Mouse (Mus musculus) forebrain, embryonic 10.5 days (tissue): ENCODE data around the gene Hist1h2ac. TPM values are rescaled to one million over a fixed set of nuclear protein-coding genes. Genes with fewer than 3 reads are reported as not detected.
"Not testable (repeated sequence)": the region's sequence is repeated elsewhere in the genome, so short reads cannot be mapped to it uniquely, and the experiment has no call there.

Experiments
- DNase-seq: peaks from one replicate; pipeline ENCODE4 v3.0.0-alpha.2; 2017; ENCODE audit warnings: low spot score; ENCODE audit errors: extremely low spot score
- H3K27ac ChIP-seq: fragments of 300-500 bp; sonication (generic); 2 replicates; pipeline ENCODE4 v1.5.1; 2016; ENCODE audit warnings: mild to moderate bottlenecking
- H3K27me3 ChIP-seq: fragments of 300-500 bp; sonication (generic); 2 replicates; pipeline ENCODE4 v1.6.1; 2016; ENCODE audit warnings: mild to moderate bottlenecking; ENCODE audit not compliant: poor library complexity, severe bottlenecking
- H3K36me3 ChIP-seq: fragments of 300-500 bp; sonication (generic); replicated peaks from 2 replicates; pipeline ENCODE4 v1.6.1; 2016; ENCODE audit warnings: mild to moderate bottlenecking, moderate library complexity
- H3K4me1 ChIP-seq: fragments of 300-500 bp; sonication (generic); 2 replicates; pipeline ENCODE4 v1.6.1; 2016
- H3K4me3 ChIP-seq: fragments of 300-500 bp; sonication (generic); 2 replicates; pipeline ENCODE4 v1.5.1; 2016; ENCODE audit warnings: mild to moderate bottlenecking, moderate library complexity
- H3K9me3 ChIP-seq: fragments of 300-500 bp; sonication (generic); 2 replicates; pipeline ENCODE4 v1.6.1; 2016; ENCODE audit warnings: mild to moderate bottlenecking, moderate library complexity
- WGBS: fragments of 180-500 bp; shearing (Covaris S2); methylation state at CpG from one replicate; pipeline ENCODE4 v1.1.7; 2016; 5-methylcytosine and 5-hydroxymethylcytosine counted together
- microRNA-seq: library from miRNA; unstranded; fragments of <30 nt; microRNA quantifications from one replicate; pipeline ENCODE4, GENCODE M21; 2017
- polyA plus RNA-seq: library from polyadenylated mRNA; unstranded; fragments of >200 nt; fragmentation: Nextera tagmentation; extraction: Ambion mirVana; gene quantifications from 2 replicates; pipeline ENCODE4 v1.2.1, GENCODE M21; 2016

The Hist1h2ac gene
- polyA plus RNA-seq, 1 experiment from 2014 or later: 1.1 TPM

DNA sequence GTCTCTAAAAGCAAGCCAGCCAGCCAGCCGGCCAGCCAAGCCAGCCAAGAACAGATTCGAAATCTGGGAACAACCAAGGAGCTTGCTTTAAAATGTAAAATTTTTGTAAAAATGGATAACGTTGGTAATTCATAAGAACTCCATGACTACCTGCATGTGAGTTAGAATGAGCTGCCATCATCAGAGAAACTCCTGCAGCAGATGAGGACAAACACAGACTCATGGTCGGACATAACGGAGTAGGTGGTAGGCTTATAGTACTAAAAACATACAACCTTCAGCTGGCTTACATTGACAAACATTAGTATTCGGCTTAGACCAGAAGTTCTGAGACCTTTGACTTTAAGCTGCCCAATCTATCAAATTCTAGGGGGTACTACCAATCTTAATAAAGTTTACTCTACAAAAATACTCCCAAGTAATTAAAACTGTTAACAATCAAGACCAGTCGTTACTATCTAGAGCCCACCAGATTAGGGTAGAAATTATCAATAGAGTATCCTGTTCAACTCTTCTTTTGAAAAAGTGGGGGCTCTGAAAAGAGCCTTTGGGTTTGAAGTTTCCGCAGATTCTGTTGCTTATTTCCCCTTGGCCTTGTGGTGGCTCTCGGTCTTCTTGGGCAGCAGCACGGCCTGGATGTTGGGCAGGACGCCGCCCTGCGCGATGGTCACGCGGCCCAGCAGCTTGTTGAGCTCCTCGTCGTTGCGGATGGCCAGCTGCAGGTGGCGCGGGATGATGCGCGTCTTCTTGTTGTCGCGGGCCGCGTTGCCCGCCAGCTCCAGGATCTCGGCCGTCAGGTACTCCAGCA, 597 bp downstream of the Hist1h2ac start:
- not testable (repeated sequence) for H3K27me3 ChIP-seq, H3K9me3 ChIP-seq, H3K36me3 ChIP-seq
- Histone ChIP-seq H3K4me3 (peak overlapping the region; percentile 52), H3K4me1 (peaks cover 28% of the 10 kb centered on the region), H3K27ac (peak overlapping the region; percentile 89)
- 11% methylated on average over 16 of the region's 30 CpGs for WGBS
- DNase-seq: peak; percentile 41

- 43% methylated on average over 1 of the region's 1 CpGs for WGBS
- Histone ChIP-seq H3K4me3 (peak overlapping the region; percentile 52), H3K27ac (peak overlapping the region; percentile 89)
Measured at GRCm38 (mm10) chr13:23682623-23682946, 1.2 kb downstream of the Hist1h2ac start.

DNA sequence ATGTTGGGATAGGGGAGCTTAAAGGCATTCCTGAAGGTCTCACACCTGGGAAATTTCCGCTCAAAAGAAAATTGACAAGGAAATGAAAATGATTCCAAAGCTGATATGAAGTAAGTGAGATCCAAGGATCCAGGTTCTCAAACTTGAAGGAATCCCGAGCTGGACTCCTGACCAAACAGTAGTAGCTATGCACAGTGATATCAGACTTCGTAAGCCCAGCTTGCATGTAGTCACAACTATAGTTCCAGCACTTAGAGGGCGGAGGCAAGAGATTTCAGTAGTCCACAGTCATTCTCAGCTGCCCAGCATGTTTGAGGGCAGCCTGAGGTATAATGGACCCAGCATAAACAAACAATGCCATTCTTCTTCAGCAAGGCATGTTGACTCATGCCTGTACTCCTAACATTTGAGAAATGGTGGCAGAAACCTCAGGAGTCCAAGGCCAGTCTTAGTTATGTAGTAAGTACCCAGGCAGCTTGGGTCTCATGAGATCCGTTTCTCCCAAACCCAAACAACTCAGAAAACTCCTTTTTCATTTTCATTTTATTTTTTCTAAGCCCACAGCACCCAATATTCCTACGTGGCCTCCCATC, 1.7 kb downstream of the Hist1h2ac start:
- peak; percentile 33 for DNase-seq
- H3K36me3 ChIP-seq: no peaks in the 10 kb centered on the region
- H3K27me3 ChIP-seq: no peaks in the 10 kb centered on the region
- H3K27ac ChIP-seq: peak overlapping the region; percentile 89
- peaks cover 28% of the 10 kb centered on the region for H3K4me1 ChIP-seq
- H3K4me3 ChIP-seq: peak overlapping the region; percentile 52
- 88% methylated on average over 6 of the region's 6 CpGs for WGBS
- no peaks in the 10 kb centered on the region for H3K9me3 ChIP-seq

More at GRCm38 (mm10) chr13:23682623-23682946, 1.2 kb downstream of the Hist1h2ac start:
- H3K9me3 ChIP-seq: no peaks in the 10 kb centered on the region
- peaks cover 28% of the 10 kb centered on the region for H3K4me1 ChIP-seq
- H3K27me3 ChIP-seq: no peaks in the 10 kb centered on the region
- no peaks in the 10 kb centered on the region for H3K36me3 ChIP-seq
- DNase-seq: no peak

- no peak for DNase-seq
- Histone ChIP-seq H3K27me3 (no peaks in the 10 kb centered on the region), H3K4me1 (no peaks in the 10 kb centered on the region), H3K36me3 (no peaks in the 10 kb centered on the region), H3K27ac (no peak overlapping the region), H3K4me3 (no peak overlapping the region), H3K9me3 (no peaks in the 10 kb centered on the region)
- WGBS: 83% methylated on average over 3 of the region's 3 CpGs
Measured at GRCm38 (mm10) chr13:23662536-23662935, 21.2 kb downstream of the Hist1h2ac start.

DNA sequence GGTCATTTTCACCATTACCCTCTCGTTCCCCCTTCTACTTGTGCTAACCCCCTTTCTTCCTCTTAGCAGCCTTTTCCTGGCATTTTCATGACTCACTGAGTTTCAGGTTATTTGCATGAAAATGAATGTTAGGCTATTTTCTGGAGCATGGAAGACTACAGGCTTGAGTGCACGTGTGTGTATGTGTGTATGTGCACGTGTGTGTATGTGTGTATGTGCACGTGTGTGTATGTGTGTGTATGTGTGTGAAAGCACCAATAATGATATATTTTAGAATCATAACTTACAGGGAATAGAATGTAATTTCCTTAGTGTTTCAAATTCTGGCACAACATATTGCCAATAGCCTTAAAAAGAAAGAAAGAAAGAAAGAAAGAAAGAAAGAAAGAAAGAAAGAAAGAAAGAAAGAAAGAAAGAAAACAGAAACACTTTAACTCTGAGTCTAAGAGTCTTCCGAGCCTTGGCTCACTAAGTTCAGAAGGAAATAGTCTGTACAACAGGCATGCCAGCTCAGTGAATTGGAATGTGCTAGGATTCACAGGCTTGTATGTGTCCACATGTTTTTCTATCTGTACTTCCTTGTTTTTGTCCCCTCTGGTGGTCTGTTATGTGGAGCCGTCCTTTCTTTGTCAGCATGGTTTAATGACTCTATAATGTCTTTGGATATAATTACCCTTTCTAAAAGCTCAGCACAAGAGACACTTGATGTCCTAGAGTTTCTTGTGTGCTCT, 23.9 kb downstream of the Hist1h2ac start:
- no peaks in the 10 kb centered on the region for H3K4me1 ChIP-seq
- 84% methylated on average over 6 of the region's 6 CpGs for WGBS

More for the DNA sequence above, 23.9 kb downstream of the Hist1h2ac start:
- Histone ChIP-seq H3K27ac (no peak overlapping the region), H3K4me3 (no peak overlapping the region), H3K27me3 (no peaks in the 10 kb centered on the region), H3K36me3 (no peaks in the 10 kb centered on the region), H3K9me3 (no peaks in the 10 kb centered on the region)
- DNase-seq: no peak

Small RNA genes lying within 50 kb of the gene (microRNA-seq; reads per million reads assigned to microRNA genes)
- not detected for gene Gm44350

Other genes starting within 250 kb of the Hist1h2ac start
- 0.09 TPM in 1 of 2 replicates, not detected in the other for gene Btn1a1, start 218.0 kb downstream of the Hist1h2ac start, polyA plus RNA-seq
- gene Btn2a2, start 195.1 kb downstream of the Hist1h2ac start, polyA plus RNA-seq: 0.52 and 0.54 TPM in 2 replicates
- 3.8 and 4.0 TPM in 2 replicates for gene Hist1h4h, start 152.9 kb downstream of the Hist1h2ac start, polyA plus RNA-seq
- 6.7 and 9.5 TPM in 2 replicates for gene Hist1h2af, start 150.0 kb downstream of the Hist1h2ac start, polyA plus RNA-seq
- 6.3 and 8.1 TPM in 2 replicates for gene Hist1h3g, start 148.5 kb downstream of the Hist1h2ac start, polyA plus RNA-seq
- 0.74 and 0.79 TPM in 2 replicates for gene Hist1h2bh, start 140.6 kb downstream of the Hist1h2ac start, polyA plus RNA-seq
- gene Hist1h3f, start 139.9 kb downstream of the Hist1h2ac start, polyA plus RNA-seq: 1.00 and 1.7 TPM in 2 replicates
- 0.53 and 0.60 TPM in 2 replicates for gene Hist1h4f, start 132.3 kb downstream of the Hist1h2ac start, polyA plus RNA-seq
- 0.58 and 0.60 TPM in 2 replicates for gene Hist1h1d, start 130.7 kb downstream of the Hist1h2ac start, polyA plus RNA-seq
- gene Hist1h3e, start 121.6 kb downstream of the Hist1h2ac start, polyA plus RNA-seq: 6.1 and 6.7 TPM in 2 replicates
- 102 and 105 TPM in 2 replicates for gene Hist1h2ae, start 112.7 kb downstream of the Hist1h2ac start, polyA plus RNA-seq
- 6.4 and 6.7 TPM in 2 replicates for gene Hist1h2bg, start 112.6 kb downstream of the Hist1h2ac start, polyA plus RNA-seq
- gene Hist1h2bf, start 109.8 kb downstream of the Hist1h2ac start, polyA plus RNA-seq: 5.8 and 6.9 TPM in 2 replicates
- 1.5 TPM in 2 replicates for gene Hist1h2ad, start 109.6 kb downstream of the Hist1h2ac start, polyA plus RNA-seq
- gene Hist1h3d, start 108.2 kb downstream of the Hist1h2ac start, polyA plus RNA-seq: 7.1 and 7.2 TPM in 2 replicates
- 112 and 119 TPM in 2 replicates for gene Hist1h4d, start 102.3 kb downstream of the Hist1h2ac start, polyA plus RNA-seq
- gene Hist1h2be, start 62.8 kb downstream of the Hist1h2ac start, polyA plus RNA-seq: 3.2 and 3.6 TPM in 2 replicates
- gene Hist1h1e, start 61.4 kb downstream of the Hist1h2ac start, polyA plus RNA-seq: 19.8 and 21.4 TPM in 2 replicates
- 17.2 and 19.3 TPM in 2 replicates for gene Hist1h2bc, start 251 bp upstream of the Hist1h2ac start, polyA plus RNA-seq
- not detected in 2 replicates for gene Hist1h1t, start 11.9 kb upstream of the Hist1h2ac start, polyA plus RNA-seq
- 4.5 and 5.9 TPM in 2 replicates for gene Hist1h4c, start 14.5 kb upstream of the Hist1h2ac start, polyA plus RNA-seq
- gene Hfe, start 26.9 kb upstream of the Hist1h2ac start, polyA plus RNA-seq: 1.3 and 1.5 TPM in 2 replicates
- gene Hist1h1c, start 54.9 kb upstream of the Hist1h2ac start, polyA plus RNA-seq: 9.4 and 10.7 TPM in 2 replicates
- 7.7 and 9.0 TPM in 2 replicates for gene Hist1h3c, start 61.7 kb upstream of the Hist1h2ac start, polyA plus RNA-seq
- gene Hist1h2bb, start 62.8 kb upstream of the Hist1h2ac start, polyA plus RNA-seq: 2.3 and 2.7 TPM in 2 replicates
- gene Hist1h2ab, start 67.2 kb upstream of the Hist1h2ac start, polyA plus RNA-seq: 49.5 and 50.4 TPM in 2 replicates
- 9.1 and 9.5 TPM in 2 replicates for gene Hist1h3b, start 68.3 kb upstream of the Hist1h2ac start, polyA plus RNA-seq
- 2.5 and 4.5 TPM in 2 replicates for gene Hist1h4b, start 73.1 kb upstream of the Hist1h2ac start, polyA plus RNA-seq
- 0.69 TPM in 1 of 2 replicates, not detected in the other for gene Hist1h4a, start 77.3 kb upstream of the Hist1h2ac start, polyA plus RNA-seq
- gene Hist1h3a, start 78.4 kb upstream of the Hist1h2ac start, polyA plus RNA-seq: 2.2 and 3.6 TPM in 2 replicates
- 2.6 and 3.3 TPM in 2 replicates for gene Hist1h1a, start 79.7 kb upstream of the Hist1h2ac start, polyA plus RNA-seq
- gene Trim38, start 86.0 kb upstream of the Hist1h2ac start, polyA plus RNA-seq: 0.10 and 0.12 TPM in 2 replicates
- not detected in 2 replicates for gene Slc17a2, start 123.0 kb upstream of the Hist1h2ac start, polyA plus RNA-seq
- gene Slc17a3, start 155.5 kb upstream of the Hist1h2ac start, polyA plus RNA-seq: not detected in 2 replicates
- gene Slc17a1, start 183.8 kb upstream of the Hist1h2ac start, polyA plus RNA-seq: not detected in 2 replicates
- not detected in 2 replicates for gene Slc17a4, start 231.1 kb upstream of the Hist1h2ac start, polyA plus RNA-seq